Mouse (Mus musculus) G1E (cell line): ENCODE measurements around the gene Lyrm9.

ENCODE experiments used
- CTCF ChIP-seq: IDR thresholded peaks from 2 replicates; pipeline ENCODE4 v1.5.1; 2012; ENCODE audit warnings: low read depth, low read length, inconsistent platforms, mixed read lengths
- GATA1 ChIP-seq: IDR thresholded peaks from 2 replicates; pipeline ENCODE4 v1.6.1; 2012; ENCODE audit warnings: borderline replicate concordance, low read length, inconsistent platforms, mixed read lengths
- GATA2 ChIP-seq: IDR thresholded peaks from 2 replicates; pipeline ENCODE4 v1.6.1; 2012; ENCODE audit warnings: low read depth, low read length, inconsistent platforms, borderline replicate concordance
- POLR2AphosphoS5 ChIP-seq: IDR thresholded peaks from 2 replicates; pipeline ENCODE4 v1.6.1; 2012; ENCODE audit warnings: low read depth, low read length, inconsistent platforms; ENCODE audit not compliant: insufficient replicate concordance
- TAL1 ChIP-seq: conservative IDR thresholded peaks from 2 replicates; pipeline ENCODE4 v1.6.1; 2012; ENCODE audit warnings: low read depth, low read length, inconsistent platforms, mixed read lengths

DNA sequence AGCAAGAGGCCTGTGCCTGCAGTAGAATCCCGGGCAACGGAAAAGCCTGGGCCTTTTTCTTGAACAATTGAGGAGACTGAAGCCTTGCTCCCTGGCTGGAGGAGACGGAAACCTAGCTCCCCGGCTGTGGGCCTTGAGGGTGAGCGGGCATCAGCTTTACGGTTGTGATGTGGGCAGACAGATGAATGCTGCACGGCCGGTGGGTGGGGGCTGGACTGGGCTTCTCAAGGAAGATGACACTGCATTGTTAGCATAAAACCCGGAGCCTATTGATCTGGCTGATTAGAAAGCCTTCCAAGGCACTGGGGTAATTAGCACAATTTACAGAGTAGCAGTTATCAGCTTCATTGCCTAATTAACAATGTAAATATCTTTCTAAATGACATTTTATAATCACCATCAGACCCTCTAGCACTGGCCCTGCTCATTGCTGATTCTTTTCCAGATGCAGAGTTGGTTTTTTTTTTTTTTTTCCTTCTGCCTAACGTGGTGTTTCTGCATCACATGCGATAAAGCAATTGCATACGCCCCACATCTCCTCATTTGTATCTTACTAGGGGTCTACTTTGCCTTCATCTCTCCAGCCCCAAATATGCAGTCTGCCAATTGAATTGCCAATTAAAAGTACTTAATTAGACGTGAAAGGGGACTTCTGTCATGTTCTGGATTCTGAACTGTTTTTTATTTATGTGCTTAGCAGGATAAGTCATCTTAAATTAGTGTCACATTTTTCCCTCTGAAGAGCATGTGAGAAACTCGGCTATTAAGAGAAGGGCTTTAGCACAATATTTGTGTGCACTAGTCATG is 10.2 kb upstream of the Lyrm9 start:
- TF ChIP-seq CTCF: no peak
- no peak for TF ChIP-seq GATA1
- no peak for TF ChIP-seq POLR2AphosphoS5
- no peak for TF ChIP-seq TAL1
- TF ChIP-seq GATA2: no peak
